ENCODE assay signal across 8 mouse cellular contexts in genomic region chrX:105069671-105070503, GRCm38 (mm10). TPM values are rescaled to one million over a fixed set of nuclear protein-coding genes. Genes with fewer than 3 reads are reported as not detected.
DNase-seq lines count a peak whose midpoint lies in the region; TF ChIP-seq lines count a peak whose summit lies in the region.

No protein-coding gene starts in this region.

- no peaks in the 10 kb centered on the region for H3K9me3 ChIP-seq in megakaryocyte, embryonic 14.5 days

- H3K27ac ChIP-seq in cortical plate, adult 2 months (ENCODE audit: insufficient read depth, low read length), result no peak overlapping the region

- no peak for TF ChIP-seq CTCF in cortical plate, adult 2 months (IDR thresholded peaks at IDR 0.05; ENCODE audit: extremely low read depth, insufficient read depth, low read length)

- H3K4me1 ChIP-seq in cortical plate, adult 2 months (ENCODE audit: control insufficient read depth, insufficient read depth, low read length), result no peaks in the 10 kb centered on the region; the same call in 1 of the 2 replicates
- H3K4me1 ChIP-seq in megakaryocyte, embryonic 14.5 days, result peaks cover 43% of the 10 kb centered on the region

- H3K36me3 ChIP-seq in megakaryocyte, embryonic 14.5 days (replicated peaks; ENCODE audit: low read length), result peaks cover 36% of the 10 kb centered on the region

- peak; percentile 55; the same call in 1 of the 2 replicates for TF ChIP-seq POLR2A in cortical plate, adult 2 months (IDR thresholded peaks at IDR 0.05; ENCODE audit: extremely low read depth, insufficient read depth, low read length)

- no peaks in the 10 kb centered on the region for H3K27me3 ChIP-seq in megakaryocyte, embryonic 14.5 days (replicated peaks)

- DNase-seq in adipocyte (ENCODE audit: low spot score), result peak; percentile 90
- peak; percentile 45 to 74 for DNase-seq in gastrocnemius, adult 8-10 months (ENCODE audit: low spot score in 2 of 2)
- DNase-seq in hindlimb bud, embryonic 11.5 days (ENCODE audit: extremely low spot score, low read depth, low spot score), result peak; percentile 70
- DNase-seq in left cerebral cortex, adult 8-10 months (ENCODE audit: low spot score in 2 of 2), result peak; percentile 39 to 91
- DNase-seq in right cerebral cortex, postnatal 14 days, result peak; percentile 70
- peak; percentile 82 for DNase-seq in yolk sac, embryonic 10.5 days (ENCODE audit: low spot score)

- H3K4me3 ChIP-seq in cortical plate, adult 2 months (ENCODE audit: insufficient read depth, low read length), result peak overlapping the region; percentile 48
- peak overlapping the region; percentile 93 for H3K4me3 ChIP-seq in megakaryocyte, embryonic 14.5 days (replicated peaks)

RNA-seq across cellular contexts. Expression of gene Pbdc1, which starts 9.7 kb away (rescaled TPM):
- 13.1 and 14.1 TPM in 2 replicates for polyA plus RNA-seq in cortical plate, adult 2 months (2012; rRNA removed)
- total RNA-seq in gastrocnemius, adult 8-10 months (2022), result 1 to 10 TPM; 7.2 to 8.2 (median 7.9) TPM
- total RNA-seq in left cerebral cortex, adult 8-10 months (2022), result 10 to 100 TPM; 16.8 to 20.6 (median 19.5) TPM
- polyA plus RNA-seq in megakaryocyte, embryonic 14.5 days (2012; ENCODE audit: insufficient read depth, low replicate concordance), result 8.3 TPM in 1 of 2 replicates, not detected in the other

RNA-seq across cellular contexts. Expression of gene Magee1, which starts 50.3 kb away (rescaled TPM):
- 89.5 and 93.4 TPM in 2 replicates for polyA plus RNA-seq in cortical plate, adult 2 months (2012; rRNA removed)
- 1 to 10 TPM in 2 of 4 experiments, under 1 TPM in 2; 0.58 to 1.5 (median 1.0) TPM for total RNA-seq in gastrocnemius, adult 8-10 months (2022)
- 100 to 1,000 TPM; 154 to 159 (median 158) TPM for total RNA-seq in left cerebral cortex, adult 8-10 months (2022)
- 4.6 and 9.5 TPM in 2 replicates for polyA plus RNA-seq in megakaryocyte, embryonic 14.5 days (2012; ENCODE audit: insufficient read depth, low replicate concordance)

Comparison
In these comparisons a context has a peak if more than half of its experiments do, and no peak if none do; other contexts are left out.
1. RNA of gene Magee1, which starts 50.3 kb away (total RNA-seq): 154 to 159 TPM in left cerebral cortex, adult 8-10 months; 0.58 to 1.5 TPM in gastrocnemius, adult 8-10 months; every median in the first group is over 10 times any median in the second.
2. Peak in every context shown above with its lines, with median percentiles within 50 percentile points of each other: DNase-seq.